Mouse (Mus musculus) MEL (cell line): Measurements from ENCODE around the gene Chd9. TPM values are rescaled to one million over a fixed set of nuclear protein-coding genes. Genes with fewer than 3 reads are reported as not detected.

ENCODE experiments used
- DNase-seq: peaks from one replicate; pipeline ENCODE4 v3.0.0; 2011; ENCODE audit warnings: low read depth, low spot score
- H3K27ac ChIP-seq: 2 replicates; pipeline ENCODE4 v1.5.1; 2012; ENCODE audit warnings: low read depth, mild to moderate bottlenecking, control low read depth, low read length, moderate library complexity; ENCODE audit not compliant: control insufficient read depth
- H3K27me3 ChIP-seq, 2 experiments: fragments of 150-350 bp in 1 of 2; sonication (generic) in 1 of 2; 2 replicates each; pipeline ENCODE4 v1.6.1; 2012; ENCODE audit warnings: low read length in 2 of 2, mild to moderate bottlenecking in 2 of 2, improper control_type of control experiment in 1 of 2, moderate library complexity in 1 of 2; ENCODE audit not compliant: insufficient read depth in 2 of 2, control insufficient read depth in 1 of 2
- H3K36me3 ChIP-seq, 2 experiments: 2 replicates each; pipeline ENCODE4 v1.6.1; 2012 to 2014; ENCODE audit warnings: low read length in 2 of 2, improper control_type of control experiment in 1 of 2, inconsistent platforms in 1 of 2, mild to moderate bottlenecking in 1 of 2; ENCODE audit not compliant: insufficient read depth in 2 of 2, control insufficient read depth in 1 of 2
- H3K4me1 ChIP-seq, 2 experiments: fragments of 150-350 bp in 1 of 2; sonication (generic) in 1 of 2; 2 replicates each; pipeline ENCODE4 v1.6.1; 2012; ENCODE audit warnings: low read length in 2 of 2, improper control_type of control experiment in 1 of 2, mild to moderate bottlenecking in 1 of 2; ENCODE audit not compliant: insufficient read depth in 2 of 2, control insufficient read depth in 1 of 2
- H3K4me3 ChIP-seq, 2 experiments: fragments of 150-350 bp in 1 of 2; sonication (generic) in 1 of 2; 2 replicates each; pipeline ENCODE4 v1.5.1; 2012; ENCODE audit warnings: low read depth in 2 of 2, low read length in 2 of 2, mild to moderate bottlenecking in 2 of 2, moderate library complexity in 2 of 2, control low read depth in 1 of 2, improper control_type of control experiment in 1 of 2; ENCODE audit not compliant: control insufficient read depth in 1 of 2, insufficient read depth in 1 of 2
- H3K79me2 ChIP-seq: 2 replicates; pipeline ENCODE4 v1.6.1; 2012; ENCODE audit warnings: mild to moderate bottlenecking, low read length, moderate library complexity; ENCODE audit not compliant: control insufficient read depth, poor library complexity, insufficient read depth
- H3K9ac ChIP-seq: 2 replicates; pipeline ENCODE4 v1.6.1; 2012; ENCODE audit warnings: low read depth, mild to moderate bottlenecking, control low read depth, low read length, moderate library complexity; ENCODE audit not compliant: control insufficient read depth, poor library complexity, severe bottlenecking
- H3K9me3 ChIP-seq: fragments of 150-350 bp; sonication (generic); replicated peaks from 2 replicates; pipeline ENCODE4 v1.6.1; 2012; ENCODE audit warnings: mild to moderate bottlenecking, low read length, improper control_type of control experiment, moderate library complexity; ENCODE audit not compliant: insufficient read depth
- CHD1 ChIP-seq: IDR thresholded peaks from 2 replicates; pipeline ENCODE4 v1.6.1; 2012; ENCODE audit warnings: low read depth, mild to moderate bottlenecking, inconsistent platforms, low read length, improper control_type of control experiment
- CTCF ChIP-seq, 3 experiments: IDR thresholded peaks in 2 of 3; conservative IDR thresholded peaks in 1 of 3; 2 replicates each; pipeline ENCODE4 v1.5.1; 2011 to 2012; ENCODE audit warnings: low read length in 3 of 3, low read depth in 2 of 3, mild to moderate bottlenecking in 2 of 3, improper control_type of control experiment in 1 of 3, inconsistent platforms in 1 of 3, mixed read lengths in 1 of 3, moderate library complexity in 1 of 3; ENCODE audit not compliant: control insufficient read depth in 1 of 3, insufficient read depth in 1 of 3, poor library complexity in 1 of 3, severe bottlenecking in 1 of 3
- ETS1 ChIP-seq: IDR thresholded peaks from 2 replicates; pipeline ENCODE4 v1.6.1; 2012; ENCODE audit warnings: low read depth, mild to moderate bottlenecking, inconsistent platforms, low read length, improper control_type of control experiment, moderate library complexity
- GABPA ChIP-seq: IDR thresholded peaks from 2 replicates; pipeline ENCODE4 v1.6.1; 2012; ENCODE audit warnings: low read depth, mild to moderate bottlenecking, inconsistent platforms, low read length, improper control_type of control experiment, moderate library complexity
- GATA1 ChIP-seq: IDR thresholded peaks from 2 replicates; pipeline ENCODE4 v1.6.1; 2011; ENCODE audit warnings: low read depth, low read length, improper control_type of control experiment
- JUND ChIP-seq: IDR thresholded peaks from 2 replicates; pipeline ENCODE4 v1.6.1; 2011; ENCODE audit warnings: low read depth, mild to moderate bottlenecking, improper control_type of control experiment, low read length
- MAX ChIP-seq: IDR thresholded peaks from 2 replicates; pipeline ENCODE4 v1.6.1; 2011; ENCODE audit warnings: low read length, improper control_type of control experiment
- MAZ ChIP-seq: IDR thresholded peaks from 2 replicates; pipeline ENCODE4 v1.6.1; 2012; ENCODE audit warnings: low read depth, mild to moderate bottlenecking, inconsistent platforms, low read length, improper control_type of control experiment
- MEF2A ChIP-seq: IDR thresholded peaks from 2 replicates; pipeline ENCODE4 v1.6.1; 2014; ENCODE audit warnings: low read depth, mild to moderate bottlenecking, inconsistent platforms, low read length, improper control_type of control experiment; ENCODE audit not compliant: poor library complexity, insufficient replicate concordance, severe bottlenecking; ENCODE audit errors: extremely low read depth
- MXI1 ChIP-seq: IDR thresholded peaks from 2 replicates; pipeline ENCODE4 v1.6.1; 2011; ENCODE audit warnings: mild to moderate bottlenecking, low read depth, low read length, improper control_type of control experiment
- MYB ChIP-seq: IDR thresholded peaks from 2 replicates; pipeline ENCODE4 v1.6.1; 2011; ENCODE audit warnings: mild to moderate bottlenecking, low read depth, low read length, improper control_type of control experiment
- POLR2A ChIP-seq, 2 experiments: IDR thresholded peaks; 2 replicates each; pipeline ENCODE4 v1.6.1; 2011 to 2012; ENCODE audit warnings: low read length in 2 of 2, mild to moderate bottlenecking in 2 of 2, control low read depth in 1 of 2, improper control_type of control experiment in 1 of 2, low read depth in 1 of 2, moderate library complexity in 1 of 2; ENCODE audit not compliant: control insufficient read depth in 1 of 2, insufficient read depth in 1 of 2, poor library complexity in 1 of 2
- POLR2AphosphoS5 ChIP-seq: IDR thresholded peaks from 2 replicates; pipeline ENCODE4 v1.6.1; 2012; ENCODE audit warnings: low read depth, borderline replicate concordance, mild to moderate bottlenecking, inconsistent platforms, low read length, moderate library complexity, mixed read lengths
- RAD21 ChIP-seq: IDR thresholded peaks from 2 replicates; pipeline ENCODE4 v1.6.1; 2011; ENCODE audit warnings: mild to moderate bottlenecking, low read depth, low read length, improper control_type of control experiment
- SIN3A ChIP-seq: IDR thresholded peaks from 2 replicates; pipeline ENCODE4 v1.6.1; 2012; ENCODE audit warnings: low read length, improper control_type of control experiment, inconsistent platforms
- TAL1 ChIP-seq: IDR thresholded peaks from 2 replicates; pipeline ENCODE4 v1.6.1; 2012; ENCODE audit warnings: mild to moderate bottlenecking, inconsistent platforms, low read length, moderate library complexity, mixed read lengths
- TBP ChIP-seq: IDR thresholded peaks from 2 replicates; pipeline ENCODE4 v1.8.0; 2011; ENCODE audit warnings: low read depth, low read length, improper control_type of control experiment
- TCF12 ChIP-seq: IDR thresholded peaks from 2 replicates; pipeline ENCODE4 v1.6.1; 2014; ENCODE audit warnings: low read depth, mild to moderate bottlenecking, inconsistent platforms, low read length, improper control_type of control experiment, moderate library complexity
- USF2 ChIP-seq, 2 experiments: IDR thresholded peaks; 2 replicates each; pipeline ENCODE4 v1.6.1; 2011 to 2012; ENCODE audit warnings: improper control_type of control experiment in 2 of 2, low read length in 2 of 2, borderline replicate concordance in 1 of 2, inconsistent platforms in 1 of 2, low read depth in 1 of 2, mild to moderate bottlenecking in 1 of 2; ENCODE audit not compliant: insufficient read depth in 1 of 2
- ZC3H11A ChIP-seq: IDR thresholded peaks from 2 replicates; pipeline ENCODE4 v1.6.1; 2012; ENCODE audit warnings: low read depth, mild to moderate bottlenecking, inconsistent platforms, low read length, improper control_type of control experiment
- ZKSCAN1 ChIP-seq: IDR thresholded peaks from 2 replicates; pipeline ENCODE4 v1.6.1; 2012; ENCODE audit warnings: low read depth, mild to moderate bottlenecking, inconsistent platforms, low read length, improper control_type of control experiment, moderate library complexity
- polyA plus RNA-seq, 2 experiments: library from polyadenylated mRNA; stranded (reverse) in 1 of 2; unstranded in 1 of 2; fragments of >175 nt in 1 of 2; fragments of >200 nt in 1 of 2; gene quantifications; 2 replicates each; pipeline versions ENCODE4 v1.2.1 to v1.2.4; 2012; ENCODE audit warnings: low replicate concordance in 2 of 2, low read depth in 1 of 2; ENCODE audit not compliant: insufficient read length in 2 of 2, insufficient read depth in 1 of 2, missing spikeins in 1 of 2
- total RNA-seq: library from RNA; depleted of rRNA; stranded (reverse); fragments of 300-350 nt; gene quantifications from 2 replicates; pipeline ENCODE4 v1.2.3, GENCODE M21; 2012

Chd9 gene
- total and polyA plus RNA-seq, 3 experiments: 5.9 to 87.4 (median 40.3) TPM

DNA sequence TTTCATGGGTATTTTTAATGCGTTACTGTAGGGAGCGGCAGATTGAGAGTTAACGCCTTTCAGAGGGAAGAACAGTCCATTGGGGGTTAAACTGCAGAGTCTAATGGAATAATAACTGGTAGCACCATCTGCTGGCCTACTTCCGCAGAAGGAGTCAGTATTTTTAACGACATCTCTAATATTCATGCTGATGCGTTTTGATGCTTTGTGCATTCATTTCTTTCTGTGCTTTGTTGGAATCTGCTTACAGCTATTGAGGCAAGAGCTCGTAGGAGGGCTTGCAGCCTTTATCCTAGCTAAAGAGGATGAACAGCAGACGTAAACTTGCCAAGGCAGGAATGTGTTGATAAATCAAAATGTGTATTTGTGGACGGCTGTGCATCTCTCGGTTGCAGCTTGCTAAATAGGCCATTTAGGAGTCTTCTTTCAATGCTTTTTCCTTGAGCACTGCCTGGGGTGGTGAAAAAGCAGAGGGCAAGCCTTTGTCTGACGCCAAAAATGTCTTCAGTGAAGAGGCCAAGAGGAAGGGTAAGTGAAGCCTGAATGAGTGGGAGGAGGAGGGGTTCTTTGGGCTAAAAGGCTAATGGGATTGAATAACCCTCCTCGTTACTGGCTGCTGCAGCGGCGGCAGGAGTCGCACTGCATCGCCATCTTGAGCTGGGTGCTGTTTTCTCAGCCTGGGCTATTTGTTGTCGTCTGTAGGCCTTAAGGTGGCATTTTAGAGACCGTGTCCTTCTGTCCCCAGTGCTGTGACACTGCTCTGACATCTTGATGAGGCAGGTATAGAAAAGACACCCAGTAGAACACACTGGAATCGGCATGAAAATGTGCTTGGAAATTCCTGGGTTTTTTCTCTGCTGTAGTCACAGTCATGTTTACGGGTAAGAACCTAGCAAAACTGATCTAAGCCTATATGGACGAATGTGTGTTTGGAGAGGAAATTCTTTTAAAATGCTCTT lies 126.9 kb downstream of the Chd9 start (continued):
- TF ChIP-seq JUND (no peak), TAL1 (peak; percentile 68), POLR2AphosphoS5 (peak; percentile 23; the same call in 1 of the 2 replicates), RAD21 (peak; percentile 46), GABPA (no peak)

GRCm38 (mm10) chr8:90955761-90956136 lies 127.6 kb downstream of the Chd9 start:
- Histone ChIP-seq H3K79me2 (peaks cover 21% of the 10 kb centered on the region), H3K36me3 (peaks cover 0 to 35% of the 10 kb centered on the region in 2 experiments; a peak in 3 of 4 replicates), H3K9me3 (no peaks in the 10 kb centered on the region), H3K27me3 (no peaks in the 10 kb centered on the region)
- TF ChIP-seq ZC3H11A (no peak), TBP (no peak), TCF12 (no peak), POLR2AphosphoS5 (no peak), CHD1 (no peak), MXI1 (no peak), MEF2A (no peak), MAX (no peak), ETS1 (no peak), GATA1 (no peak; the same call in 1 of the 2 replicates), POLR2A (IDR thresholded peaks at IDR 0.05; ENCODE audit: control insufficient read depth in 1 of 2, insufficient read depth in 1 of 2, low read depth in 1 of 2, low read length in 2 of 2, poor library complexity in 1 of 2) (no peak), CTCF (IDR thresholded peaks at IDR 0.05 in 2 of 3, conservative IDR thresholded peaks at IDR 0.05 in 1 of 3; ENCODE audit: control insufficient read depth in 1 of 3, insufficient read depth in 1 of 3, low read depth in 2 of 3, low read length in 3 of 3, poor library complexity in 1 of 3, severe bottlenecking in 1 of 3) (no peak), ZKSCAN1 (no peak), MAZ (no peak), USF2 (IDR thresholded peaks at IDR 0.05; ENCODE audit: borderline replicate concordance in 1 of 2, insufficient read depth in 1 of 2, low read depth in 1 of 2, low read length in 2 of 2) (no peak), SIN3A (no peak), TAL1 (no peak), MYB (no peak)
- TF ChIP-seq, all 39 proteins: peak for 0
- H3K9ac ChIP-seq: peak overlapping the region; percentile 96
- peak overlapping the region; percentile 97 to 99 for H3K4me3 ChIP-seq
- no peak for DNase-seq
- H3K4me1 ChIP-seq: peaks cover 11 to 23% of the 10 kb centered on the region in 2 experiments
- H3K27ac ChIP-seq: peak overlapping the region; percentile 100
